Mouse (Mus musculus): Measurements from ENCODE around the gene Prss46. TPM values are rescaled to one million over a fixed set of nuclear protein-coding genes. Genes with fewer than 3 reads are reported as not detected.

Gene Prss46
- polyA plus RNA-seq, 1 experiment, result not detected

GRCm38 (mm10) chr9:110856920-110857319 lies 12.6 kb downstream of the Prss46 start:
- Histone ChIP-seq H3K4me3 (ENCODE audit: insufficient read depth, low read length) (no peak overlapping the region), H3K4me1 (ENCODE audit: control insufficient read depth, insufficient read depth, low read length) (no peaks in the 10 kb centered on the region), H3K27ac (ENCODE audit: insufficient read depth, low read length) (no peak overlapping the region)
- no peak for TF ChIP-seq POLR2A (IDR thresholded peaks at IDR 0.05; ENCODE audit: extremely low read depth, insufficient read depth, low read length)
- no peak for TF ChIP-seq CTCF (IDR thresholded peaks at IDR 0.05; ENCODE audit: extremely low read depth, insufficient read depth, low read length)

- Histone ChIP-seq H3K4me3 (ENCODE audit: insufficient read depth, low read length) (no peak within 1 kb of the TSS), H3K4me1 (ENCODE audit: control insufficient read depth, insufficient read depth, low read length) (no peaks in the 10 kb centered on the region), H3K27ac (ENCODE audit: insufficient read depth, low read length) (no peak within 1 kb of the TSS)
- TF ChIP-seq POLR2A (IDR thresholded peaks at IDR 0.05; ENCODE audit: extremely low read depth, insufficient read depth, low read length), result no peak
- peak; percentile 12; the same call in 1 of the 2 replicates for TF ChIP-seq CTCF (IDR thresholded peaks at IDR 0.05; ENCODE audit: extremely low read depth, insufficient read depth, low read length)
Observed at GRCm38 (mm10) chr9:110857781-110858472, 13.6 kb downstream of the Prss46 start, which contains the start of gene Prss50. TSS of gene Prss50 (plus strand) at chr9:110857967.

- TF ChIP-seq CTCF (IDR thresholded peaks at IDR 0.05; ENCODE audit: extremely low read depth, insufficient read depth, low read length) (no peak), POLR2A (IDR thresholded peaks at IDR 0.05; ENCODE audit: extremely low read depth, insufficient read depth, low read length) (no peak)
- H3K27ac ChIP-seq (ENCODE audit: insufficient read depth, low read length), result no peak overlapping the region
- H3K4me1 ChIP-seq (ENCODE audit: control insufficient read depth, insufficient read depth, low read length), result no peaks in the 10 kb centered on the region
- H3K4me3 ChIP-seq (ENCODE audit: insufficient read depth, low read length), result no peak overlapping the region
Observed at GRCm38 (mm10) chr9:110858523-110858922, 14.2 kb downstream of the Prss46 start.

- no peak overlapping the region for H3K4me3 ChIP-seq (ENCODE audit: insufficient read depth, low read length)
- no peak overlapping the region for H3K27ac ChIP-seq (ENCODE audit: insufficient read depth, low read length)
- TF ChIP-seq POLR2A (IDR thresholded peaks at IDR 0.05; ENCODE audit: extremely low read depth, insufficient read depth, low read length) (no peak), CTCF (IDR thresholded peaks at IDR 0.05; ENCODE audit: extremely low read depth, insufficient read depth, low read length) (no peak)
- no peaks in the 10 kb centered on the region for H3K4me1 ChIP-seq (ENCODE audit: control insufficient read depth, insufficient read depth, low read length)
Observed at GRCm38 (mm10) chr9:110858967-110859596, 14.8 kb downstream of the Prss46 start.

- H3K4me1 ChIP-seq (ENCODE audit: control insufficient read depth, insufficient read depth, low read length), result no peaks in the 10 kb centered on the region
Observed at GRCm38 (mm10) chr9:110871030-110871429, 26.7 kb downstream of the Prss46 start.

GRCm38 (mm10) chr9:110873681-110874659 lies 29.7 kb downstream of the Prss46 start:
- TF ChIP-seq POLR2A (IDR thresholded peaks at IDR 0.05; ENCODE audit: extremely low read depth, insufficient read depth, low read length) (no peak), CTCF (IDR thresholded peaks at IDR 0.05; ENCODE audit: extremely low read depth, insufficient read depth, low read length) (no peak)
- Histone ChIP-seq H3K4me3 (ENCODE audit: insufficient read depth, low read length) (peak overlapping the region; percentile 8), H3K27ac (ENCODE audit: insufficient read depth, low read length) (no peak overlapping the region), H3K4me1 (ENCODE audit: control insufficient read depth, insufficient read depth, low read length) (peaks cover 2% of the 10 kb centered on the region; the same call in 1 of the 2 replicates)

More at GRCm38 (mm10) chr9:110871030-110871429, 26.7 kb downstream of the Prss46 start:
- H3K27ac ChIP-seq (ENCODE audit: insufficient read depth, low read length), result no peak overlapping the region
- H3K4me3 ChIP-seq (ENCODE audit: insufficient read depth, low read length), result no peak overlapping the region
- TF ChIP-seq CTCF (IDR thresholded peaks at IDR 0.05; ENCODE audit: extremely low read depth, insufficient read depth, low read length) (peak; percentile 89), POLR2A (IDR thresholded peaks at IDR 0.05; ENCODE audit: extremely low read depth, insufficient read depth, low read length) (no peak)

GRCm38 (mm10) chr9:110874660-110875191 lies 30.4 kb downstream of the Prss46 start:
- peaks cover 2% of the 10 kb centered on the region; the same call in 1 of the 2 replicates for H3K4me1 ChIP-seq (ENCODE audit: control insufficient read depth, insufficient read depth, low read length)
- H3K4me3 ChIP-seq (ENCODE audit: insufficient read depth, low read length), result no peak overlapping the region
- TF ChIP-seq CTCF (IDR thresholded peaks at IDR 0.05; ENCODE audit: extremely low read depth, insufficient read depth, low read length), result no peak
- no peak for TF ChIP-seq POLR2A (IDR thresholded peaks at IDR 0.05; ENCODE audit: extremely low read depth, insufficient read depth, low read length)
- no peak overlapping the region for H3K27ac ChIP-seq (ENCODE audit: insufficient read depth, low read length)

- TF ChIP-seq CTCF (IDR thresholded peaks at IDR 0.05; ENCODE audit: extremely low read depth, insufficient read depth, low read length) (no peak), POLR2A (IDR thresholded peaks at IDR 0.05; ENCODE audit: extremely low read depth, insufficient read depth, low read length) (no peak)
- Histone ChIP-seq H3K4me3 (ENCODE audit: insufficient read depth, low read length) (no peak overlapping the region), H3K4me1 (ENCODE audit: control insufficient read depth, insufficient read depth, low read length) (peaks cover 2% of the 10 kb centered on the region; the same call in 1 of the 2 replicates), H3K27ac (ENCODE audit: insufficient read depth, low read length) (no peak overlapping the region)
Observed at GRCm38 (mm10) chr9:110875288-110875695, 31.0 kb downstream of the Prss46 start.

GRCm38 (mm10) chr9:110877353-110877752 lies 33.0 kb downstream of the Prss46 start:
- TF ChIP-seq POLR2A (IDR thresholded peaks at IDR 0.05; ENCODE audit: extremely low read depth, insufficient read depth, low read length), result no peak
- no peak for TF ChIP-seq CTCF (IDR thresholded peaks at IDR 0.05; ENCODE audit: extremely low read depth, insufficient read depth, low read length)
- no peak overlapping the region for H3K4me3 ChIP-seq (ENCODE audit: insufficient read depth, low read length)
- H3K27ac ChIP-seq (ENCODE audit: insufficient read depth, low read length), result no peak overlapping the region
- peaks cover 2% of the 10 kb centered on the region; the same call in 1 of the 2 replicates for H3K4me1 ChIP-seq (ENCODE audit: control insufficient read depth, insufficient read depth, low read length)
